Mouse (Mus musculus) adrenal gland, postnatal 4 days (tissue): Measurements from ENCODE around the gene Zfp652. TPM values are rescaled to one million over a fixed set of nuclear protein-coding genes. Genes with fewer than 3 reads are reported as not detected.

Source experiments
- DNase-seq, 2 experiments: peaks; one replicate each; pipeline ENCODE4 v3.0.0; 2021 to 2022; ENCODE audit warnings: low spot score in 2 of 2, mixed read lengths in 2 of 2
- total RNA-seq, 2 experiments: library from RNA; stranded (reverse); gene quantifications; 2 replicates each; pipeline ENCODE4 v1.2.3; 2021

Gene Zfp652
- total RNA-seq, 2 experiments from 2014 or later: 61.7 to 63.2 TPM

- DNase-seq: no peak
These were observed 50.5 kb downstream of the Zfp652 start for GRCm38 (mm10) chr11:95762996-95763395.

DNA sequence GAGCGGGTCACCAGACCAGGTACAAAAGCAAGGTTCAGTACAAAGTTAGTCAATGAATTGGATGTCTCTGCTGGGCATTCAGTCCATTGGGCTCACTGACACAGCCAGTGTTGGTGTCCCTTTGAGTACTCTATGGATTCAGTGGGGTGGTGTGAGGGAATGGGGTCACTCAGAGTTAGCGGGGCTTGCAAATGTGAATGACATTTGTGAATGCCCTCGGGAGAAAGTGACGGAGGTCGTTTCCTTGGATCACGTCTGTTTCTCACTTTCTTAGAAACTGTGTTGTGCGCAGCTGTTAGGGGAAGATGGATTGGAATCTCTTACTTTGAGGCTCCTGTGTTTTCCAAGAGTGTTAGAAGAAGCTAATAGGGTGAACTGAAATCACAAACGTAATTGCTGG, 52.3 kb downstream of the Zfp652 start:
- DNase-seq: no peak

- no peak for DNase-seq
These were observed 52.9 kb downstream of the Zfp652 start for GRCm38 (mm10) chr11:95765334-95765733.

- DNase-seq: no peak
These were observed 55.8 kb downstream of the Zfp652 start for GRCm38 (mm10) chr11:95768244-95768643.

GRCm38 (mm10) chr11:95769208-95769607, 56.7 kb downstream of the Zfp652 start:
- no peak for DNase-seq

DNA sequence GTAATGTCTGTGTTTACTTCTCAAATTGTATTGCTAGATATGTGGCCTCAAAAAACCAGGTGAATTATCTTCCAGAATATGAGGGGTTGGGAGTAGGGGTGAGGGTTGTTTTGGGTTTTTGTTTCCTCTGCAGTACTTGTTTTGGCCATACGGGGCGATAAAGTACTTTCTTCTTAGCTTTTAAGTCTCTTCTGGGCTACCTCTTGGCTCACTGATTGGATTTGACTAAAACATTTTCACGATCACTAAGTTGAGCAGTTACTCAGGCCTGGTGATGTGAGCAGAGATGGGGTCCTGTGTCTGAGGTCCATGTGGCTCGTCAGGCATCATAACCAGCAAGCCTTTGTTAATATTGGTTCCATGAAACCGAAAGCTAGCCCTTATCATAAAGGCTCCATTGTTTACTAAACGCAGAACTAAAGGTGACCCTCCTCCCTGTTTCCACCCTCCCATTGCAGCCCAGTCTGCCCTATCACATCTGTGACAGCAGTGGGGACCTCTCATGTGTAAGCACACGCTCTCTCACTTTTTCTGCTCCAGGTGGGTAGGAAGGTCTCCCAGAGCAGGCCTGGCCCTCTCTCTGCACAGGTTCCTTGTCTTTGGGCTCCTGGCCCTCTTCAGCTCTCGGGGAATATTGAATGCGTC, 58.4 kb downstream of the Zfp652 start:
- DNase-seq: no peak

- no peak for DNase-seq
These were observed 59.2 kb downstream of the Zfp652 start for GRCm38 (mm10) chr11:95771665-95772064.

DNA sequence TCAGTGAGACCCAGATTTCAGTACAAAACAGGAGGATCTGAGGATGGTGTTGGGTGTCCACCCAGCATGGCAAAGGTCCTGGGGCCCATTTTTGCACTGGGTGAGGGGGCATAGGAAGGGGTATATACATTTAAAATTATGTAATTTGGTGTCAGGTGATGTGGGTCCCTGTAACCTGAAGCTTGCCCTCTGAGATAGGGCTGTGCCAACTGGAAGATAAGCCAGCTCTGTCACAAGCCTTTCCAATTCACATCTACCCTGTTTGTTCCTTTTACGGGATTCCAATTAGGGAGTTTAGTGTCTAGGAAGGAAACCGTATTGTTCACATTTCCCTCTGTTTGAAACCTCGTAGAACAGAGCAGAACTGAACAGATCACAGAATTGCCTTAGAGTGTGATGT, 60.8 kb downstream of the Zfp652 start:
- no peak for DNase-seq

- DNase-seq: peak in 1 of 2 experiments; percentile 47
These were observed 65.1 kb downstream of the Zfp652 start for GRCm38 (mm10) chr11:95777323-95778297.

- no peak for DNase-seq
These were observed 66.4 kb downstream of the Zfp652 start for GRCm38 (mm10) chr11:95778831-95779251.

DNA sequence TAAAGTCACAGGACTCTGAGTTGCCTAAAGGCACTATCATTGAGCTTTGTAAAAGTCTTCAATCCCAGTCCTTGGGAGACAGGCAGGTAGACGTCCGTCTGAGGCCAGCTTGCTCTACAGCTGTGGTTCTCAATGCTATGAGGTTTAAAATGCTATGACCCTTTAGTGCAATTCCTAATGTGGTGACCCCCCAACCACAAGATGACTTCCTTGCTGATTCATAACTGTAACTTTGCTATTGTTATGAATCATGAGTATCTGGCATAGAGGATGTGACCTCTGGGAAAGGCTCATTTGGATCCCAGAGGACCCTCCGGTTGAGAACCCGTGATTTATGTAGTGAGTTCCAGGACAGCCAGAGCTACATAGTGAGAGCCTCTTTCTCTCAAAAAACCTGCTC, 66.9 kb downstream of the Zfp652 start:
- no peak for DNase-seq

DNA sequence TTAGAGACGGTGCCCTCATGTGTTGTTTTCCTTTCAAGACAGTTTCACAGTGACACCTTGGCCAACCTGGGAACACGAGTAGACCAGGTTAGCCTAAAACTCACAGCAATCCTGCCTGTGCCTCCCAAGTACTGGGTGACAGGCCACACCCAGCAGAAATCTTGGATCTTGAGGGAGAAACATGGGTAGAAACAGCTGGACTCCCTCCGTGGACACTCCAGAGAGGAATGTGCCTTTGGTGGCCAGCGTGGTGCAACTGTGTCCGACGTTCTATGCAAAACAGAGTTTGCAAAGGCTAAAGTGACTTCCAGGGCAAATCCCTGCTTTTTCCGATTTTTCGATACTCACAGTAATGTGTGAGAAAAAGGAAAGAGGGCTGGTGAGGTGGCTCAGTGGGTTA, 68.0 kb downstream of the Zfp652 start:
- DNase-seq: no peak

GRCm38 (mm10) chr11:95781557-95781956, 69.1 kb downstream of the Zfp652 start:
- no peak for DNase-seq

DNA sequence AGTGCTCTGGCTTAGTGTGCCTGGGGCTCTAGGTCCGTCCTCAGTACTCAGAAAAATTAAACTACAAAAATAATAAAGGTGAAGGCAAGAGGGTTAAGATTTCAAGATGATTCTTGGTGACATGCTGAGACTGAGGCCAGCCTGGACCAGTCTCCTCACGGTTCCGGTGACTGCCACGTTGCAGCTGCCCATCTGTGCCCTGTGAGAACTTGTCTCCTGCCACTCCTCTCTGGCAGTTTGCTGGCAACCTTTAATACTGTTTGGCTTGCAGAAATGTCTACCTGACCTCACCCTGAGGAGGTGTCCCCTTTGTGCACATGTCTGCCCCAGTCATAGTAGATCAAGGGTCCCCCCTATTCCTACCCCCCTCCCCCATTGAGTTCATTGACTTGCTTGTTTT, 71.0 kb downstream of the Zfp652 start:
- DNase-seq: no peak

GRCm38 (mm10) chr11:95783958-95784357, 71.5 kb downstream of the Zfp652 start:
- no peak for DNase-seq

GRCm38 (mm10) chr11:95785675-95786074, 73.2 kb downstream of the Zfp652 start:
- DNase-seq: no peak

DNA sequence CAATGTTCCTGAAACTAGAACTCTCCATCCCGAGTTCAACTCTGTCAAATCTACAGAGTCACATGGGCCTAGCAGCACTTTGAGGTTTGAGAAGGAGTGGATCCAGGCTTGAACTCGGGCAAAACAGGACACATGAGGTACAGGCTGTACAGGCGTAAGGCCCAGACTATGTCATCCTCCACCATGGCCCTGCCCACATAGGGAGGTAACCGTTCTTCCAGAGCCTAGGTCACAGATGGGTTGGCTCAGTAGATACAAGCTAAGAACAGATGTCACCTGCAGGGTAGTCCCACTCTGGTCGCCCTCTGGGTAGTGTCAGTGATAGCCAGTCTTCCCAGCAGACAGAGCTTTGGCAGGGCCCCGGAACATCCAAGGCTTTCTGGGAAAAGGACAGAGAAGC, 74.0 kb downstream of the Zfp652 start:
- DNase-seq: no peak

- no peak for DNase-seq
These were observed 77.0 kb downstream of the Zfp652 start for GRCm38 (mm10) chr11:95789451-95789891.

- no peak for DNase-seq
These were observed 79.3 kb downstream of the Zfp652 start for GRCm38 (mm10) chr11:95791787-95792186.

DNA sequence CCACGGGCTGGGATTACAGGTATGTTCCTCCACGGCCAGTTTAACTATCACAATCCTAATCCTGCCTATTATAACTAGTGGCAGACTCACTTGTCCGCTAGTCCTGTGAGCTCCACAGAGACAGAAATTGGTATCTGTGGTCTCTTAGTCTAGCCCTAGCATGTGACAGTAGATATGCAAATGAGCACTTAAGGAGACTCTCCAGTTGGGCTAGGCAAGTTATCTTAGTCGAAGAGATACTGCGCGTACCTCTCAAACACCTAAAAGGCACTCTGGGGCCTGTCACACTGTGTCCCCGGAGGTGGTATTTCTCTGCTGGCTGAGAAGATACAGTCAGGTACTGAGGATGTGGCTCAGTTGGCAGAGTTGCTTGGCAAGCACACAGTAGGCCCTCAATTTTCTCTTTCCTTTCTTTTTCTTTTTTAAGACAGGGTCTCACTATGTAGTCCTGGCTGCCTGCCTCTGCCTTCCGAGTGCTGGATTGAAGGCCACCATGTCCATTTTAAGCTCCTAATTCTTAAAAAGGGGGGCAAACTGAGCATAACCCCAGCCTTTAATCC, 80.6 kb downstream of the Zfp652 start:
- no peak for DNase-seq

GRCm38 (mm10) chr11:95794201-95794600, 81.7 kb downstream of the Zfp652 start:
- DNase-seq: no peak

- no peak for DNase-seq
These were observed 83.1 kb downstream of the Zfp652 start for GRCm38 (mm10) chr11:95795582-95795981.
